Mouse (Mus musculus): ENCODE measurements around the gene Rtn3. TPM values are rescaled to one million over a fixed set of nuclear protein-coding genes. Genes with fewer than 3 reads are reported as not detected.
A peak's percentile ranks its signal among the peaks of the same experiment; 100 is the strongest.

Gene Rtn3
- polyA plus RNA-seq, 1 experiment from 2014 or later: 132 TPM

- H3K4me1 ChIP-seq: peaks cover 50% of the 10 kb centered on the region
- WGBS: 58% methylated on average over 8 of the region's 8 CpGs
- peak; percentile 68 for DNase-seq (ENCODE audit: low spot score)
- peaks cover 92% of the 10 kb centered on the region for H3K36me3 ChIP-seq
- H3K27me3 ChIP-seq (ENCODE audit: insufficient read depth, poor library complexity, severe bottlenecking): peaks cover 7% of the 10 kb centered on the region; the same call in 1 of the 2 replicates
- no peak overlapping the region for H3K27ac ChIP-seq
- no peaks in the 10 kb centered on the region for H3K9me3 ChIP-seq
- no peak overlapping the region for H3K4me3 ChIP-seq
Observed at GRCm38 (mm10) chr19:7424590-7425397, 58.3 kb downstream of the Rtn3 start.

- Histone ChIP-seq H3K36me3 (peaks cover 88% of the 10 kb centered on the region), H3K27me3 (ENCODE audit: insufficient read depth, poor library complexity, severe bottlenecking) (peaks cover 7% of the 10 kb centered on the region; the same call in 1 of the 2 replicates), H3K4me1 (peaks cover 57% of the 10 kb centered on the region), H3K27ac (no peak overlapping the region), H3K4me3 (no peak overlapping the region), H3K9me3 (no peaks in the 10 kb centered on the region)
- WGBS: 72% methylated on average over 7 of the region's 7 CpGs
- DNase-seq (ENCODE audit: low spot score): peak; percentile 59
Observed at GRCm38 (mm10) chr19:7424131-7424530, 59.0 kb downstream of the Rtn3 start.

GRCm38 (mm10) chr19:7423656-7424030, 59.4 kb downstream of the Rtn3 start:
- Histone ChIP-seq H3K27me3 (ENCODE audit: insufficient read depth, poor library complexity, severe bottlenecking) (peaks cover 7% of the 10 kb centered on the region; the same call in 1 of the 2 replicates), H3K4me3 (peak overlapping the region; percentile 47), H3K9me3 (no peaks in the 10 kb centered on the region), H3K27ac (peak overlapping the region; percentile 80; the same call in 1 of the 2 replicates), H3K4me1 (peaks cover 62% of the 10 kb centered on the region), H3K36me3 (peaks cover 85% of the 10 kb centered on the region)
- DNase-seq (ENCODE audit: low spot score): no peak
- WGBS: 55% methylated on average over 16 of the region's 16 CpGs

- Histone ChIP-seq H3K27ac (peak overlapping the region; percentile 80), H3K27me3 (ENCODE audit: insufficient read depth, poor library complexity, severe bottlenecking) (peaks cover 7% of the 10 kb centered on the region; the same call in 1 of the 2 replicates), H3K9me3 (no peaks in the 10 kb centered on the region), H3K4me3 (peak overlapping the region; percentile 47), H3K36me3 (peaks cover 80% of the 10 kb centered on the region), H3K4me1 (peaks cover 63% of the 10 kb centered on the region)
- 25% methylated on average over 51 of the region's 51 CpGs for WGBS
- no peak for DNase-seq (ENCODE audit: low spot score)
Observed at GRCm38 (mm10) chr19:7423028-7423655, 59.9 kb downstream of the Rtn3 start.

GRCm38 (mm10) chr19:7422656-7423027, 60.4 kb downstream of the Rtn3 start:
- peak overlapping the region; percentile 47 for H3K4me3 ChIP-seq
- peaks cover 63% of the 10 kb centered on the region for H3K4me1 ChIP-seq
- WGBS: 15% methylated on average over 35 of the region's 35 CpGs
- peak overlapping the region; percentile 80 for H3K27ac ChIP-seq
- DNase-seq (ENCODE audit: low spot score): no peak
- no peaks in the 10 kb centered on the region for H3K9me3 ChIP-seq
- peaks cover 7% of the 10 kb centered on the region; the same call in 1 of the 2 replicates for H3K27me3 ChIP-seq (ENCODE audit: insufficient read depth, poor library complexity, severe bottlenecking)
- peaks cover 75% of the 10 kb centered on the region for H3K36me3 ChIP-seq

GRCm38 (mm10) chr19:7421602-7422591, 61.2 kb downstream of the Rtn3 start:
- H3K9me3 ChIP-seq: no peaks in the 10 kb centered on the region
- 10% methylated on average over 48 of the region's 48 CpGs for WGBS
- H3K4me3 ChIP-seq: peak overlapping the region; percentile 47
- H3K4me1 ChIP-seq: peaks cover 63% of the 10 kb centered on the region
- H3K36me3 ChIP-seq: peaks cover 68% of the 10 kb centered on the region
- H3K27me3 ChIP-seq (ENCODE audit: insufficient read depth, poor library complexity, severe bottlenecking): peaks cover 7% of the 10 kb centered on the region; the same call in 1 of the 2 replicates
- H3K27ac ChIP-seq: peak overlapping the region; percentile 80
- DNase-seq (ENCODE audit: low spot score): peak; percentile 90

- Histone ChIP-seq H3K27ac (peak overlapping the region; percentile 5; the same call in 1 of the 2 replicates), H3K4me3 (peak overlapping the region; percentile 9; the same call in 1 of the 2 replicates), H3K36me3 (peaks cover 59% of the 10 kb centered on the region), H3K4me1 (peaks cover 72% of the 10 kb centered on the region), H3K27me3 (ENCODE audit: insufficient read depth, poor library complexity, severe bottlenecking) (peaks cover 7% of the 10 kb centered on the region; the same call in 1 of the 2 replicates), H3K9me3 (no peaks in the 10 kb centered on the region)
- no peak for DNase-seq (ENCODE audit: low spot score)
- WGBS: 63% methylated on average over 27 of the region's 27 CpGs
Observed at GRCm38 (mm10) chr19:7420841-7421601, 62.1 kb downstream of the Rtn3 start.

- Histone ChIP-seq H3K27ac (no peak overlapping the region), H3K4me3 (peak overlapping the region; percentile 91), H3K27me3 (ENCODE audit: insufficient read depth, poor library complexity, severe bottlenecking) (peaks cover 7% of the 10 kb centered on the region; the same call in 1 of the 2 replicates), H3K9me3 (no peaks in the 10 kb centered on the region), H3K36me3 (peaks cover 53% of the 10 kb centered on the region), H3K4me1 (peaks cover 76% of the 10 kb centered on the region)
- DNase-seq (ENCODE audit: low spot score): no peak
- 70% methylated on average over 12 of the region's 12 CpGs for WGBS
Observed at GRCm38 (mm10) chr19:7420108-7420507, 63.0 kb downstream of the Rtn3 start.

- Histone ChIP-seq H3K27ac (peak overlapping the region; percentile 11; the same call in 1 of the 2 replicates), H3K9me3 (no peaks in the 10 kb centered on the region), H3K4me3 (peak overlapping the region; percentile 91), H3K27me3 (ENCODE audit: insufficient read depth, poor library complexity, severe bottlenecking) (peaks cover 7% of the 10 kb centered on the region; the same call in 1 of the 2 replicates), H3K36me3 (peaks cover 44% of the 10 kb centered on the region), H3K4me1 (peaks cover 70% of the 10 kb centered on the region)
- 21% methylated on average over 6 of the region's 6 CpGs for WGBS
- no peak for DNase-seq (ENCODE audit: low spot score)
Observed at GRCm38 (mm10) chr19:7419134-7419533, 63.9 kb downstream of the Rtn3 start.

- Histone ChIP-seq H3K4me1 (peaks cover 60% of the 10 kb centered on the region), H3K9me3 (no peaks in the 10 kb centered on the region), H3K36me3 (peaks cover 34% of the 10 kb centered on the region), H3K27ac (peak overlapping the region; percentile 99), H3K4me3 (peak overlapping the region; percentile 91), H3K27me3 (ENCODE audit: insufficient read depth, poor library complexity, severe bottlenecking) (peaks cover 7% of the 10 kb centered on the region; the same call in 1 of the 2 replicates)
- WGBS: under 1% methylated on average over 56 of the region's 59 CpGs
- no peak for DNase-seq (ENCODE audit: low spot score)
Observed at GRCm38 (mm10) chr19:7417911-7418849, 64.9 kb downstream of the Rtn3 start.

Measured in heart, embryonic 10.5 days (tissue).